8 mouse cellular contexts compared by ENCODE assay signal in genomic region chr5:125392176-125392575, GRCm38 (mm10). TPM values are rescaled to one million over a fixed set of nuclear protein-coding genes. Genes with fewer than 3 reads are reported as not detected.
A peak's percentile ranks its signal among the peaks of the same experiment; 100 is the strongest.
DNase-seq lines count a peak whose midpoint lies in the region; ATAC-seq and TF ChIP-seq lines count a peak whose summit lies in the region.
"Not testable (repeated sequence)": the region's sequence is repeated elsewhere in the genome, so short reads cannot be mapped to it uniquely, and the experiment has no call there.

No protein-coding gene starts in this region.

- not testable (repeated sequence) for TF ChIP-seq POLR2A in lung, adult 2 months (IDR thresholded peaks at IDR 0.05; ENCODE audit: borderline replicate concordance, extremely low read depth, low read depth, low read length)

- H3K9ac ChIP-seq in heart, embryonic 13.5 days = peak overlapping the region; percentile 80
- H3K9ac ChIP-seq in intestine, embryonic 14.5 days (ENCODE audit: low read length); midbrain, embryonic 16.5 days (ENCODE audit: low read depth, low read length); stomach, postnatal 0 days (ENCODE audit: low read length): not testable (repeated sequence)

- TF ChIP-seq EP300 in stomach, postnatal 0 days (optimal IDR thresholded peaks at IDR 0.05) = not testable (repeated sequence)

- ATAC-seq in heart, embryonic 13.5 days (ENCODE audit: extremely low read depth, insufficient number of reproducible peaks, low FRiP score, low TSS enrichment); intestine, embryonic 14.5 days (replicated peaks; ENCODE audit: low FRiP score, low TSS enrichment, low read depth); midbrain, embryonic 16.5 days; stomach, postnatal 0 days (ENCODE audit: low FRiP score, low TSS enrichment): not testable (repeated sequence)

- WGBS in forebrain, embryonic 10.5 days = 96% methylated on average over 4 of the region's 4 CpGs
- WGBS in heart, embryonic 13.5 days = 85% methylated on average over 4 of the region's 4 CpGs
- 96% methylated on average over 4 of the region's 4 CpGs for WGBS in intestine, embryonic 14.5 days
- WGBS in limb, embryonic 10.5 days = 97% methylated on average over 4 of the region's 4 CpGs
- WGBS in lung, adult 2 months = 83% methylated on average over 4 of the region's 4 CpGs
- 95% methylated on average over 4 of the region's 4 CpGs for WGBS in midbrain, embryonic 16.5 days
- 93% methylated on average over 4 of the region's 4 CpGs for WGBS in stomach, postnatal 0 days

- H3K36me3 ChIP-seq in forebrain, embryonic 10.5 days (replicated peaks) = peaks cover 11% of the 10 kb centered on the region
- H3K36me3 ChIP-seq in heart, embryonic 13.5 days = peaks cover 10% of the 10 kb centered on the region
- H3K36me3 ChIP-seq in intestine, embryonic 14.5 days (ENCODE audit: control insufficient read depth, insufficient read depth, low read length); midbrain, embryonic 16.5 days (ENCODE audit: control insufficient read depth, insufficient read depth, low read length); stomach, postnatal 0 days (ENCODE audit: control insufficient read depth, insufficient read depth, low read length): not testable (repeated sequence)
- H3K36me3 ChIP-seq in limb, embryonic 10.5 days = peaks cover 10% of the 10 kb centered on the region

- not testable (repeated sequence) for H3K9me3 ChIP-seq in forebrain, embryonic 10.5 days; heart, embryonic 13.5 days; intestine, embryonic 14.5 days (ENCODE audit: control insufficient read depth, low read length); limb, embryonic 10.5 days (replicated peaks); midbrain, embryonic 16.5 days (replicated peaks; ENCODE audit: control insufficient read depth, low read length, poor library complexity, severe bottlenecking); stomach, postnatal 0 days (ENCODE audit: control insufficient read depth, low read length)

- H3K4me2 ChIP-seq in heart, embryonic 13.5 days = peak overlapping the region; percentile 72
- peak overlapping the region; percentile 54; the same call in 1 of the 2 replicates for H3K4me2 ChIP-seq in intestine, embryonic 14.5 days (ENCODE audit: low read length)
- H3K4me2 ChIP-seq in midbrain, embryonic 16.5 days (ENCODE audit: low read length) = not testable (repeated sequence)
- H3K4me2 ChIP-seq in stomach, postnatal 0 days (replicated peaks; ENCODE audit: low read depth) = peak overlapping the region; percentile 19

- not testable (repeated sequence) for DNase-seq in forebrain, embryonic 10.5 days (ENCODE audit: extremely low spot score, low spot score); intestine, embryonic 14.5 days (ENCODE audit: low spot score); limb, embryonic 10.5 days (ENCODE audit: low spot score); stomach, postnatal 0 days (ENCODE audit: low spot score)
- peak; percentile 26 for DNase-seq in lung, adult 2 months

- TF ChIP-seq CTCF in lung, adult 2 months (IDR thresholded peaks at IDR 0.05; ENCODE audit: insufficient read depth, low read length); stomach, postnatal 0 days (IDR thresholded peaks at IDR 0.05; ENCODE audit: low read depth): not testable (repeated sequence)

- peaks cover 16% of the 10 kb centered on the region for H3K4me1 ChIP-seq in brown adipose tissue, adult 24 weeks (ENCODE audit: control insufficient read depth, insufficient read depth, insufficient read length, low read length)
- H3K4me1 ChIP-seq in forebrain, embryonic 10.5 days = peaks cover 49% of the 10 kb centered on the region
- peaks cover 55% of the 10 kb centered on the region for H3K4me1 ChIP-seq in heart, embryonic 13.5 days
- peaks cover 28% of the 10 kb centered on the region for H3K4me1 ChIP-seq in intestine, embryonic 14.5 days (replicated peaks; ENCODE audit: control insufficient read depth, insufficient read depth, low read length)
- H3K4me1 ChIP-seq in limb, embryonic 10.5 days = peaks cover 38% of the 10 kb centered on the region
- H3K4me1 ChIP-seq in lung, adult 2 months (ENCODE audit: control insufficient read depth, insufficient read depth, low read length); stomach, postnatal 0 days (replicated peaks; ENCODE audit: control insufficient read depth, insufficient read depth): not testable (repeated sequence)
- peaks cover 39% of the 10 kb centered on the region for H3K4me1 ChIP-seq in midbrain, embryonic 16.5 days (ENCODE audit: control insufficient read depth, insufficient read depth, low read length)

- peak overlapping the region; percentile 10; the same call in 1 of the 2 replicates for H3K4me3 ChIP-seq in brown adipose tissue, adult 24 weeks (ENCODE audit: insufficient read depth, low read depth, low read length)
- H3K4me3 ChIP-seq in forebrain, embryonic 10.5 days; heart, embryonic 13.5 days; intestine, embryonic 14.5 days (ENCODE audit: low read depth, low read length); limb, embryonic 10.5 days; lung, adult 2 months (replicated peaks; ENCODE audit: extremely low read depth, low read depth, low read length); midbrain, embryonic 16.5 days (ENCODE audit: low read depth, low read length); stomach, postnatal 0 days (ENCODE audit: low read depth, low read length): not testable (repeated sequence)

- H3K27ac ChIP-seq in brown adipose tissue, adult 24 weeks (replicated peaks; ENCODE audit: low read depth, low read length) = peak overlapping the region; percentile 100
- peak overlapping the region; percentile 96 for H3K27ac ChIP-seq in forebrain, embryonic 10.5 days
- H3K27ac ChIP-seq in heart, embryonic 13.5 days (replicated peaks) = peak overlapping the region; percentile 100
- peak overlapping the region; percentile 97 for H3K27ac ChIP-seq in intestine, embryonic 14.5 days (ENCODE audit: low read depth)
- peak overlapping the region; percentile 97 for H3K27ac ChIP-seq in limb, embryonic 10.5 days
- peak overlapping the region; percentile 100 for H3K27ac ChIP-seq in midbrain, embryonic 16.5 days (ENCODE audit: low read length)
- peak overlapping the region; percentile 96 for H3K27ac ChIP-seq in stomach, postnatal 0 days (replicated peaks)

- not testable (repeated sequence) for H3K27me3 ChIP-seq in forebrain, embryonic 10.5 days (ENCODE audit: poor library complexity, severe bottlenecking); heart, embryonic 13.5 days (replicated peaks); intestine, embryonic 14.5 days (replicated peaks; ENCODE audit: control insufficient read depth, insufficient read depth, low read length); limb, embryonic 10.5 days (ENCODE audit: low read depth, poor library complexity, severe bottlenecking); midbrain, embryonic 16.5 days (ENCODE audit: control insufficient read depth, insufficient read depth, low read depth, low read length); stomach, postnatal 0 days (ENCODE audit: control insufficient read depth, insufficient read depth, low read length)

RNA-seq across cellular contexts. Expression of gene Ubc, which starts 2.2 kb away (rescaled TPM):
- polyA plus RNA-seq in brown adipose tissue, adult 24 weeks (2012; ENCODE audit: insufficient read depth, insufficient read length, missing spikeins) = 692 and 1,079 TPM in 2 replicates
- 931 and 967 TPM in 2 replicates for polyA plus RNA-seq in forebrain, embryonic 10.5 days (2016; fragmentation: Nextera tagmentation; extraction: Ambion mirVana)
- 819 and 833 TPM in 2 replicates for polyA plus RNA-seq in heart, embryonic 13.5 days (2015; fragmentation: Nextera tagmentation; extraction: Ambion mirVana)
- polyA plus RNA-seq in intestine, embryonic 14.5 days (2014; fragmentation: Nextera tagmentation; extraction: Ambion mirVana) = 949 and 989 TPM in 2 replicates
- polyA plus RNA-seq in limb, embryonic 10.5 days (2016; fragmentation: Nextera tagmentation; extraction: Ambion mirVana) = 856 and 992 TPM in 2 replicates
- polyA plus RNA-seq in lung, adult 2 months (2012; rRNA removed) = 705 and 874 TPM in 2 replicates
- polyA plus RNA-seq in midbrain, embryonic 16.5 days (2015; fragmentation: Nextera tagmentation; extraction: Ambion mirVana) = 1,506 and 1,517 TPM in 2 replicates
- 537 and 549 TPM in 2 replicates for polyA plus RNA-seq in stomach, postnatal 0 days (2015; fragmentation: Nextera tagmentation; extraction: Ambion mirVana)

RNA-seq across cellular contexts. Expression of gene Gm10382, which starts 3.1 kb away (rescaled TPM):
- polyA plus RNA-seq in brown adipose tissue, adult 24 weeks (2012; ENCODE audit: insufficient read depth, insufficient read length, missing spikeins) = not detected in 2 replicates
- polyA plus RNA-seq in forebrain, embryonic 10.5 days (2016; fragmentation: Nextera tagmentation; extraction: Ambion mirVana) = 0.21 and 0.38 TPM in 2 replicates
- polyA plus RNA-seq in heart, embryonic 13.5 days (2015; fragmentation: Nextera tagmentation; extraction: Ambion mirVana) = 0.68 and 0.70 TPM in 2 replicates
- polyA plus RNA-seq in intestine, embryonic 14.5 days (2014; fragmentation: Nextera tagmentation; extraction: Ambion mirVana) = 0.15 and 0.30 TPM in 2 replicates
- 0.44 and 0.54 TPM in 2 replicates for polyA plus RNA-seq in limb, embryonic 10.5 days (2016; fragmentation: Nextera tagmentation; extraction: Ambion mirVana)
- polyA plus RNA-seq in lung, adult 2 months (2012; rRNA removed) = 0.20 and 0.25 TPM in 2 replicates
- polyA plus RNA-seq in midbrain, embryonic 16.5 days (2015; fragmentation: Nextera tagmentation; extraction: Ambion mirVana) = 0.30 and 0.51 TPM in 2 replicates
- 0.51 and 0.56 TPM in 2 replicates for polyA plus RNA-seq in stomach, postnatal 0 days (2015; fragmentation: Nextera tagmentation; extraction: Ambion mirVana)

RNA-seq across cellular contexts. Expression of gene Dhx37, which starts 41.7 kb away (rescaled TPM):
- polyA plus RNA-seq in brown adipose tissue, adult 24 weeks (2012; ENCODE audit: insufficient read depth, insufficient read length, missing spikeins) = 5.0 and 16.9 TPM in 2 replicates
- 21.4 and 22.2 TPM in 2 replicates for polyA plus RNA-seq in forebrain, embryonic 10.5 days (2016; fragmentation: Nextera tagmentation; extraction: Ambion mirVana)
- 8.5 and 9.8 TPM in 2 replicates for polyA plus RNA-seq in heart, embryonic 13.5 days (2015; fragmentation: Nextera tagmentation; extraction: Ambion mirVana)
- polyA plus RNA-seq in intestine, embryonic 14.5 days (2014; fragmentation: Nextera tagmentation; extraction: Ambion mirVana) = 9.6 and 11.3 TPM in 2 replicates
- 23.5 and 25.5 TPM in 2 replicates for polyA plus RNA-seq in limb, embryonic 10.5 days (2016; fragmentation: Nextera tagmentation; extraction: Ambion mirVana)
- polyA plus RNA-seq in lung, adult 2 months (2012; rRNA removed) = 11.1 and 13.4 TPM in 2 replicates
- 12.4 and 12.8 TPM in 2 replicates for polyA plus RNA-seq in midbrain, embryonic 16.5 days (2015; fragmentation: Nextera tagmentation; extraction: Ambion mirVana)
- polyA plus RNA-seq in stomach, postnatal 0 days (2015; fragmentation: Nextera tagmentation; extraction: Ambion mirVana) = 3.3 and 4.5 TPM in 2 replicates

RNA-seq across cellular contexts. Expression of gene Bri3bp, which starts 49.2 kb away (rescaled TPM):
- 15.4 and 19.5 TPM in 2 replicates for polyA plus RNA-seq in brown adipose tissue, adult 24 weeks (2012; ENCODE audit: insufficient read depth, insufficient read length, missing spikeins)
- polyA plus RNA-seq in forebrain, embryonic 10.5 days (2016; fragmentation: Nextera tagmentation; extraction: Ambion mirVana) = 56.5 and 57.6 TPM in 2 replicates
- polyA plus RNA-seq in heart, embryonic 13.5 days (2015; fragmentation: Nextera tagmentation; extraction: Ambion mirVana) = 35.8 and 42.0 TPM in 2 replicates
- polyA plus RNA-seq in intestine, embryonic 14.5 days (2014; fragmentation: Nextera tagmentation; extraction: Ambion mirVana) = 48.4 and 50.9 TPM in 2 replicates
- polyA plus RNA-seq in limb, embryonic 10.5 days (2016; fragmentation: Nextera tagmentation; extraction: Ambion mirVana) = 52.1 and 59.0 TPM in 2 replicates
- 5.0 and 8.2 TPM in 2 replicates for polyA plus RNA-seq in lung, adult 2 months (2012; rRNA removed)
- polyA plus RNA-seq in midbrain, embryonic 16.5 days (2015; fragmentation: Nextera tagmentation; extraction: Ambion mirVana) = 38.3 and 41.6 TPM in 2 replicates
- polyA plus RNA-seq in stomach, postnatal 0 days (2015; fragmentation: Nextera tagmentation; extraction: Ambion mirVana) = 25.3 and 27.9 TPM in 2 replicates

RNA-seq across cellular contexts. Expression of gene Scarb1, which starts 51.3 kb away (rescaled TPM):
- 18.6 and 30.7 TPM in 2 replicates for polyA plus RNA-seq in brown adipose tissue, adult 24 weeks (2012; ENCODE audit: insufficient read depth, insufficient read length, missing spikeins)
- polyA plus RNA-seq in forebrain, embryonic 10.5 days (2016; fragmentation: Nextera tagmentation; extraction: Ambion mirVana) = 51.3 and 54.5 TPM in 2 replicates
- polyA plus RNA-seq in heart, embryonic 13.5 days (2015; fragmentation: Nextera tagmentation; extraction: Ambion mirVana) = 65.6 and 69.7 TPM in 2 replicates
- polyA plus RNA-seq in intestine, embryonic 14.5 days (2014; fragmentation: Nextera tagmentation; extraction: Ambion mirVana) = 47.6 and 50.8 TPM in 2 replicates
- polyA plus RNA-seq in limb, embryonic 10.5 days (2016; fragmentation: Nextera tagmentation; extraction: Ambion mirVana) = 43.5 and 45.2 TPM in 2 replicates
- polyA plus RNA-seq in lung, adult 2 months (2012; rRNA removed) = 173 and 196 TPM in 2 replicates
- 43.8 and 51.6 TPM in 2 replicates for polyA plus RNA-seq in midbrain, embryonic 16.5 days (2015; fragmentation: Nextera tagmentation; extraction: Ambion mirVana)
- polyA plus RNA-seq in stomach, postnatal 0 days (2015; fragmentation: Nextera tagmentation; extraction: Ambion mirVana) = 30.1 and 31.8 TPM in 2 replicates
